Mouse (Mus musculus) lung, postnatal 0 days (tissue): ENCODE data around the gene Lekr1.

Experiments
- CTCF ChIP-seq: IDR thresholded peaks from 2 replicates; pipeline ENCODE4 v1.5.1; 2016; ENCODE audit warnings: antibody characterized with exemption, mild to moderate bottlenecking
- EP300 ChIP-seq: IDR thresholded peaks from 2 replicates; pipeline ENCODE4 v1.6.1; 2016; ENCODE audit warnings: antibody characterized with exemption, mild to moderate bottlenecking, control low read depth

GRCm38 (mm10) chr3:65841175-65841574, 175.1 kb downstream of the Lekr1 start:
- no peak for TF ChIP-seq EP300
- TF ChIP-seq CTCF = no peak
